Mouse (Mus musculus): Measurements from ENCODE around the gene Vash2. TPM values are rescaled to one million over a fixed set of nuclear protein-coding genes. Genes with fewer than 3 reads are reported as not detected.

Gene Vash2
- polyA plus RNA-seq, 1 experiment = not detected

DNA sequence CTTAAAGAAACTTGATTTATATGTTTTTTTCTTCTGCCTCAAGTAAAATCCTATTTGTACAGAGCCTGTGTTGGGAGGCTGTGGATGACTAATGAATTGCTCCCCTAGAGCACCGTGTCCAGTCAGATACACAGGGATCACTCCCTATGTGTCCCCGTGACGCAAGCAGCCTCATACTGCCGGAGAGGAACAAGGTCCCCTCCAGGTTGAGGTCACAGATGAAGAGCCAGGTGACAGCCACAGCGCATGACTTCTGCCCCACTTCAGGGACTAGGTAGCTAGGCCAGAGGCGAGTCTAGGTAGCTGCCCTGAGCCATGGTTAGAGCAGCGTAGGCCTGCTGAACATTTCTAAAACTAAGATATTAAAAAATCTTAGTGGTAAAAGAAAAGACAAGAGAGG lies 11.1 kb downstream of the Vash2 start:
- TF ChIP-seq CTCF (IDR thresholded peaks at IDR 0.05; ENCODE audit: insufficient read depth, low read depth, low read length) (no peak), POLR2A (IDR thresholded peaks at IDR 0.05; ENCODE audit: insufficient read depth, low read depth, low read length) (no peak)

DNA sequence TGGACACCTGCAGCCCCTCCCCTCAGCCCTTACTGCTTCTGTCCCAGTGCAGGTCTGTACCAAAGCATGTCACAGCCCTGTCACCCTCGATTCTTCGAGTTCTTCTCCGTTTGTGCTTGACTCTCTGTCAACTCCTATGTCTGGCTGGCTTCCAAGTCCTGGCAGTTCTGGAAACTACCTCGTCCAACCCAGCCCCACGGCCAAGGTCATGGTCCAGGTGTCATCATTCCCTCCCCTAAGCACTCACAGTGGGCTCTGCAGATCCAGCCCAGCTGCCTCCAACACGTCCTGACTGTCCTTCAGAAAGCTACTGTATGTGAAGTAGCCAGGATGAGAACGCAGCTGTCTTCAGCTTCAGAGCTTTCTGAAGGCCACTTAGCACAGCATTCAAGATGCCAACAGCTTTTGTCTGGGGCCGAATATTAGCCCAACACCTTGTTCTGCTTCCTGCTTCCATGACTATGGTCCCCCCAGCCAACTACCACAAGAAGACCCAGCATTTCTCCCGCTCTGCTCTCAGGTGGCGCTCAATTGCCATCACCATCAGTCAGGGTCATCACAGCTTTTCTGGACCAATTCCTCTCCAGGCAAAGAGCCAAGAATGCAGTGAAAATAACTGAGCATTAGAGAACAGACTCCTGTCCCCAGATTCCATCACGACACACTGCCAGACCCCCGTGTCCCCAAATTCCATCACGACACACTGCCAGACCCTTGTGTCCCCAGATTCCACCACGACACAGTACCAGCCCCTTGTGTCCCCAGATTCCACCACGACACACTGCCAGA lies 13.9 kb downstream of the Vash2 start:
- no peak for TF ChIP-seq POLR2A (IDR thresholded peaks at IDR 0.05; ENCODE audit: insufficient read depth, low read depth, low read length)
- no peak for TF ChIP-seq CTCF (IDR thresholded peaks at IDR 0.05; ENCODE audit: insufficient read depth, low read depth, low read length)
- Histone ChIP-seq H3K4me1 (ENCODE audit: control insufficient read depth, insufficient read depth, low read length) (no peaks in the 10 kb centered on the region), H3K4me3 (ENCODE audit: insufficient read depth, low read depth, low read length) (no peak overlapping the region), H3K27ac (ENCODE audit: insufficient read depth, low read depth, low read length) (no peak overlapping the region)
- WGBS = 74% methylated on average over 15 of the region's 15 CpGs

More for the DNA sequence above, 11.1 kb downstream of the Vash2 start:
- no peak overlapping the region for H3K27ac ChIP-seq (ENCODE audit: insufficient read depth, low read depth, low read length)
- H3K4me1 ChIP-seq (ENCODE audit: control insufficient read depth, insufficient read depth, low read length) = peaks cover 14% of the 10 kb centered on the region
- WGBS = 92% methylated on average over 7 of the region's 7 CpGs
- H3K4me3 ChIP-seq (ENCODE audit: insufficient read depth, low read depth, low read length) = no peak overlapping the region

- 0 out of 2 replicates have a peak, but pooled peaks cover 2% of the 10 kb centered on the region for H3K4me1 ChIP-seq (ENCODE audit: control insufficient read depth, insufficient read depth, low read length)
- WGBS = 97% methylated on average over 3 of the region's 3 CpGs
- H3K4me3 ChIP-seq (ENCODE audit: insufficient read depth, low read depth, low read length) = no peak overlapping the region
- H3K27ac ChIP-seq (ENCODE audit: insufficient read depth, low read depth, low read length) = no peak overlapping the region
- no peak for TF ChIP-seq CTCF (IDR thresholded peaks at IDR 0.05; ENCODE audit: insufficient read depth, low read depth, low read length)
- TF ChIP-seq POLR2A (IDR thresholded peaks at IDR 0.05; ENCODE audit: insufficient read depth, low read depth, low read length) = no peak
Measured at GRCm38 (mm10) chr1:190962760-190963159, 16.3 kb downstream of the Vash2 start.

DNA sequence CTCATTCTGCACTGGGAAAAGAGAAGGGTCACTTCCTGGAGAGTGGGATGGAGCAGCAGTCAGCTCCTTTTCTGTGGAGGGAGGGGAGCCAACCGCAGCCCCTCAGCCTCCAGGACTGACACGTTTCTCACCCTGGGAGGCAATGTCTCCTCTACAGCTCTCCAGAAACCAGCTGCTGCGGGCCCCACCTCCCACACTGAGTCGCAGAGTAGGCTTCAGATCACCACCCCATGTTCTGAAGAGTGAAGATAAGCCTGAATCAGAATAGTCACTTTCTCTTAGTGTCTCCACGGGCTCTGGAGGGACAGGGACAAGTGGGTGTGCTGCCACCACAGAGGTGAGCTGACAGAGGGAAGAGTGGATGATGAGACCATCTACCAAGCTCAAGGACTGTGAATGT lies 20.3 kb downstream of the Vash2 start:
- 61% methylated on average over 5 of the region's 5 CpGs for WGBS
- TF ChIP-seq POLR2A (IDR thresholded peaks at IDR 0.05; ENCODE audit: insufficient read depth, low read depth, low read length) (no peak), CTCF (IDR thresholded peaks at IDR 0.05; ENCODE audit: insufficient read depth, low read depth, low read length) (no peak)
- Histone ChIP-seq H3K4me3 (ENCODE audit: insufficient read depth, low read depth, low read length) (no peak overlapping the region), H3K27ac (ENCODE audit: insufficient read depth, low read depth, low read length) (no peak overlapping the region), H3K4me1 (ENCODE audit: control insufficient read depth, insufficient read depth, low read length) (peaks cover 7% of the 10 kb centered on the region; the same call in 1 of the 2 replicates)

DNA sequence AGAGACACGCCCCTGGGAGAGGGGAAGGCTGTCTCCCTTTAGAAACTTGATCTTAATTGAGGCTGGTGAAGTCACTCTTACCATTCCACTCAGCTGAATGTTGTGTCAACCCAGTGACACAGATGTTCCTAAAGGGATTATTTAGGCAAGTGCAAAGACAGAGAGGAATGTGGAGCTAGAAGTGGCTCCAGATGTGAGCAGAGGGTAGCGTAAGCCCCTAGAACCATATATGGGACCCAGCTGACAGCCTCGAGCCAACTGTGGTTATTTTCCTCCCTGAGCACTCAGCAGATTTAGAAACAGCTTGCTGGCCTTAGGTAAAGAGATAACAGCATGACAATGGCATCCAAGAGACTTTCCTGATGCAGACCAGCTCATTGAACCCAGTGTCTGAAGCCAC lies 26.1 kb downstream of the Vash2 start:
- no peak overlapping the region for H3K4me3 ChIP-seq (ENCODE audit: insufficient read depth, low read depth, low read length)
- no peak overlapping the region for H3K27ac ChIP-seq (ENCODE audit: insufficient read depth, low read depth, low read length)
- WGBS = 55% methylated on average over 3 of the region's 3 CpGs
- H3K4me1 ChIP-seq (ENCODE audit: control insufficient read depth, insufficient read depth, low read length) = peaks cover 8% of the 10 kb centered on the region; the same call in 1 of the 2 replicates
- no peak for TF ChIP-seq CTCF (IDR thresholded peaks at IDR 0.05; ENCODE audit: insufficient read depth, low read depth, low read length)

DNA sequence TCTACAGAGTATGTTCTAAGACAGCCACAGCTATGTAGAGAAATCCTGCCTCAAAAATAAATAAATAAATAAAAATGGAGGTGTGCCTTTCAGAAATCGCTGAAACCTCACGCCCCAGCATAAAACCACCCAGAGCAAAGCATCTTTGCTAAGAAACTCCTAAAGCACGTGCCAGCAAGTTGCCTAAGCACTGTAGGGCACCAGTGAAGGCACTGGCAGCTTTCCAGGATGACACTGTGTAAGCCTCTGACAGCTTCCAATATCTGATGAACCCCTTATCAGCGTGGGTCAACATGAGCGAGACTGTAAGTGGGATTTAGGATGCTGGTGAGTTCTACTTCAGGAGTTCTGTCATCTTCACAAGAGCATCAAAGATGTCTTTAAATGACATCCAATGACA lies 28.1 kb downstream of the Vash2 start:
- Histone ChIP-seq H3K4me1 (ENCODE audit: control insufficient read depth, insufficient read depth, low read length) (peaks cover 8% of the 10 kb centered on the region; the same call in 1 of the 2 replicates), H3K4me3 (ENCODE audit: insufficient read depth, low read depth, low read length) (no peak overlapping the region), H3K27ac (ENCODE audit: insufficient read depth, low read depth, low read length) (no peak overlapping the region)
- 76% methylated on average over 5 of the region's 5 CpGs for WGBS
- no peak for TF ChIP-seq POLR2A (IDR thresholded peaks at IDR 0.05; ENCODE audit: insufficient read depth, low read depth, low read length)
- TF ChIP-seq CTCF (IDR thresholded peaks at IDR 0.05; ENCODE audit: insufficient read depth, low read depth, low read length) = no peak

- Histone ChIP-seq H3K4me3 (ENCODE audit: insufficient read depth, low read depth, low read length) (no peak overlapping the region), H3K27ac (ENCODE audit: insufficient read depth, low read depth, low read length) (no peak overlapping the region), H3K4me1 (ENCODE audit: control insufficient read depth, insufficient read depth, low read length) (peaks cover 3% of the 10 kb centered on the region; the same call in 1 of the 2 replicates)
- 81% methylated on average over 17 of the region's 17 CpGs for WGBS
- TF ChIP-seq CTCF (IDR thresholded peaks at IDR 0.05; ENCODE audit: insufficient read depth, low read depth, low read length) = no peak
- TF ChIP-seq POLR2A (IDR thresholded peaks at IDR 0.05; ENCODE audit: insufficient read depth, low read depth, low read length) = no peak
Measured at GRCm38 (mm10) chr1:190948846-190949245, 30.2 kb downstream of the Vash2 start.

GRCm38 (mm10) chr1:190948439-190948838 lies 30.7 kb downstream of the Vash2 start:
- TF ChIP-seq POLR2A (IDR thresholded peaks at IDR 0.05; ENCODE audit: insufficient read depth, low read depth, low read length) = no peak
- no peak for TF ChIP-seq CTCF (IDR thresholded peaks at IDR 0.05; ENCODE audit: insufficient read depth, low read depth, low read length)
- Histone ChIP-seq H3K27ac (ENCODE audit: insufficient read depth, low read depth, low read length) (no peak overlapping the region), H3K4me1 (ENCODE audit: control insufficient read depth, insufficient read depth, low read length) (no peaks in the 10 kb centered on the region), H3K4me3 (ENCODE audit: insufficient read depth, low read depth, low read length) (no peak overlapping the region)
- WGBS = 83% methylated on average over 7 of the region's 7 CpGs

DNA sequence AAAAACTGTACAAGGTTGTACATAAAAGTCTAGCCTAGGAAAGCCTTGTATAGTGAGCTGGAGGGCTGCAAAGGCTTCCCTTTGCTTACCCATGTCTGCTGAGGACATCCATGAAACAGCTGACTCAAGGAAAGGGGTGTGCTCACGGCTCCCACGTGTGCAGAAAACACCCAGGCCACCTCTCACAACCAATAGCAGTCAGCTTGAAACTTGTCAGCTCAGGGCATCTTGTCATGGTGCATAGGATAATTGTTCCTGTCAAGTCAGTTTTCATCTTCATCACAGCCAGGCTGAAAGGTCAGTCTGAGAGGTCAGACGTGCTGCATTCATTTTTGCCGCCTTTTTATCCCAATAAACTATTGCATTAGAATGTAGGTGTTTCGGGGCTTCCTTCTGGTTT lies 31.1 kb downstream of the Vash2 start:
- WGBS = 81% methylated on average over 5 of the region's 5 CpGs
- TF ChIP-seq CTCF (IDR thresholded peaks at IDR 0.05; ENCODE audit: insufficient read depth, low read depth, low read length) (no peak), POLR2A (IDR thresholded peaks at IDR 0.05; ENCODE audit: insufficient read depth, low read depth, low read length) (no peak)
- no peak overlapping the region for H3K4me3 ChIP-seq (ENCODE audit: insufficient read depth, low read depth, low read length)
- H3K4me1 ChIP-seq (ENCODE audit: control insufficient read depth, insufficient read depth, low read length) = no peaks in the 10 kb centered on the region
- H3K27ac ChIP-seq (ENCODE audit: insufficient read depth, low read depth, low read length) = no peak overlapping the region
